Mouse (Mus musculus) intestine, embryonic 15.5 days (tissue): Measurements from ENCODE around the gene Zfp229. TPM values are rescaled to one million over a fixed set of nuclear protein-coding genes. Genes with fewer than 3 reads are reported as not detected.
A peak's percentile ranks its signal among the peaks of the same experiment; 100 is the strongest.
"Not testable (repeated sequence)": the region's sequence is repeated elsewhere in the genome, so short reads cannot be mapped to it uniquely, and the experiment has no call there.

Experiments used
- ATAC-seq: fragments of 200-750 bp; cut with Nextera tagmentation; 2 replicates; pipeline ENCODE4 v1.8.0; 2017; ENCODE audit warnings: moderate TSS enrichment, moderate library complexity
- H3K27ac ChIP-seq: fragments of 300-500 bp; sonication (generic); 2 replicates; pipeline ENCODE4 v1.5.1; 2015; ENCODE audit warnings: mild to moderate bottlenecking, inconsistent platforms
- H3K27me3 ChIP-seq: fragments of 300-500 bp; sonication (generic); replicated peaks from 2 replicates; pipeline ENCODE4 v1.6.1; 2015; ENCODE audit warnings: inconsistent platforms
- H3K36me3 ChIP-seq: fragments of 300-500 bp; sonication (generic); 2 replicates; pipeline ENCODE4 v1.6.1; 2015; ENCODE audit warnings: inconsistent platforms
- H3K4me1 ChIP-seq: fragments of 300-500 bp; sonication (generic); replicated peaks from 2 replicates; pipeline ENCODE4 v1.6.1; 2015; ENCODE audit warnings: inconsistent platforms
- H3K4me2 ChIP-seq: fragments of 300-500 bp; sonication (generic); replicated peaks from 2 replicates; pipeline ENCODE4 v1.6.1; 2015; ENCODE audit warnings: mild to moderate bottlenecking, inconsistent platforms
- H3K4me3 ChIP-seq: fragments of 300-500 bp; sonication (generic); replicated peaks from 2 replicates; pipeline ENCODE4 v1.5.1; 2015; ENCODE audit warnings: inconsistent platforms
- H3K9ac ChIP-seq: fragments of 300-500 bp; sonication (generic); 2 replicates; pipeline ENCODE4 v1.6.1; 2015; ENCODE audit warnings: inconsistent platforms
- H3K9me3 ChIP-seq: fragments of 300-500 bp; sonication (generic); 2 replicates; pipeline ENCODE4 v1.6.1; 2016; ENCODE audit warnings: inconsistent platforms
- WGBS: fragments of 180-500 bp; shearing (Covaris S2); methylation state at CpG from one replicate; pipeline ENCODE4 v1.1.7; 2015; 5-methylcytosine and 5-hydroxymethylcytosine counted together
- polyA plus RNA-seq: library from polyadenylated mRNA; unstranded; fragments of >200 nt; fragmentation: Nextera tagmentation; extraction: Ambion mirVana; gene quantifications from 2 replicates; pipeline ENCODE4 v1.2.1, GENCODE M21; 2015

The Zfp229 gene
- polyA plus RNA-seq, 1 experiment from 2014 or later: 4.3 TPM

DNA sequence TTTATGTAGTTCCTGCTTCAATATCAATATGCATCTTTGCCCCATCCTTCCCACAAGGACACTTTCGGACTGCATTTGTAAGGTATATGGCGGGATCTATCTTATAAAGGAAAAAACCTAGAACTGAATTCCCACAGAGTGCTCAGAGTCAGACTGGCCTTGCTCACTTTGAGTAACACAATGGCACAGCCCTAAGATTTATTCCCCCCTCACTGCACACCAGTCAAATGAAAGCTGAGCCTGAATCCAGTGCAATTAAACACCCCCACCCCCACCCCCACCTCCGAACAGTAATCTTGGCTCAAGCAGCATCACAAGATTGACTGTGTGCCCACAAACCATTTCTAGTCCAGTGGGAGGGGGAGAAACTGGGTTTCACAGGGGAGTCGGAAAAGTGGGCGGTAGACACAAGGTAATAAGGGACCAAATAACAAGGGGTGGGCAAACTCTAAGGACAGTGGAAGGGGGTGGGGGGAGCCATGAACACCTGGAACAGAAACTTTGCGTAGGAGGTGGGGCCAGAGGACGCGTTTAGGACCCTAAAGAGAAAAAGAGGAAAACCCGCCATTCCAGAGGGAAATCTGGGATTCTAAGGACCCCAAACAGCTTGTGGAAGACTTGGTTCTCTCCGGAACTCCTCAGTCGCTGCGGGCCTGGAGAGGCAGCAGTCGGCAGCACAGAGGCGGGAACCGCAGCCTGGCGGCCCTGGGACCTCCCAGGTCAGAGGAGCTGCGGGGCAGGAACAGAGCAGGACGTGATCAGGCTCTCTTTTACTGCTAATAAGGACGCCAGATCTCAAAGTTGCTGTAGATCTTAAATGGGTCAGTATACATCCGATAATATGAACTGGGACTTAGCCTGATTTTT, 23.0 kb downstream of the Zfp229 start:
- no peak overlapping the region for H3K27ac ChIP-seq
- H3K4me2 ChIP-seq: peak overlapping the region; percentile 67
- H3K27me3 ChIP-seq: no peaks in the 10 kb centered on the region
- peak; percentile 73 for ATAC-seq
- no peaks in the 10 kb centered on the region for H3K9me3 ChIP-seq
- peak overlapping the region; percentile 30 for H3K4me3 ChIP-seq
- WGBS: 13% methylated on average over 20 of the region's 20 CpGs
- H3K4me1 ChIP-seq: no peaks in the 10 kb centered on the region
- no peaks in the 10 kb centered on the region for H3K36me3 ChIP-seq
- H3K9ac ChIP-seq: peak overlapping the region; percentile 41

DNA sequence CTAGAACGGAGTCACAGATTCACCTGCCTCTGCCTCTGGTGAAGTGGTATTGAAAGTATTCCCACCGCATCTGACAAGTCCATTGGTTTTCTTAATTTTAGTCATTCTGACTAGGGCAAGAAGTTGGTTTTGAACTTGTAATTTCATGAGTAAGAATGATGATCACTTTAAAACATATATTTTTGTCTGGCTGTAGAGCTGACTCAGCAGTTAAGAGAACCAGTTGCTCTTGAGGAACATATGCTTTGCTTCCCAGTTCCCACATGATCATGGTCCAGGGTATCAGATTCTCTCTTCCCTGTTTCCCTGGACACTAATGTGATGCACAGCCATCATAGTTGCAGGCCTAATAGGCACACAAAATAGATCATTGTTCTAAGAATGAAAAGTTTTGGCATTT, 39.7 kb downstream of the Zfp229 start:
- ATAC-seq: no peak
- Histone ChIP-seq H3K9ac (no peak overlapping the region), H3K4me2 (no peak overlapping the region), H3K27ac (no peak overlapping the region), H3K4me3 (no peak overlapping the region), H3K9me3 (no peaks in the 10 kb centered on the region), H3K4me1 (no peaks in the 10 kb centered on the region), H3K27me3 (no peaks in the 10 kb centered on the region), H3K36me3 (no peaks in the 10 kb centered on the region)
- 85% methylated on average over 2 of the region's 2 CpGs for WGBS

DNA sequence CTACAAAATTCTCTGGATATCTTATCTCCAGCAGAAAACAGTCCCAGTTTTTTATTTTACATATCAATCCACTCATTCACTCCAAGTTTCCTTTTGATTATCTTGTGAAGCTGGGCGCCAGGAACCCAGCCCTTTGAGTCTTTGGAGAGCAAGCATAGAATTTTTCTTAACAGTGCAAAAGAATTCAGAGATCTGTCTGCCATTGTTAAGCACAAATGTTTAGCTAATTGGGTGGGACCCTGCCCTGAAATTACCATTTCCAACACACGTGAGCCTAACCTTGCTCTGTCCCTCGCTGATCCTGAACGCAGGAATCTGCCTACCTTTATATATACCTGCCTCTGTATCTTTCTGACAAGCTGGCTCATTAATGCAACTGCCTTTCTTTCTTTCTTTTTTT, 61.7 kb downstream of the Zfp229 start:
- no peaks in the 10 kb centered on the region for H3K4me1 ChIP-seq
- no peak overlapping the region for H3K4me3 ChIP-seq
- ATAC-seq: no peak
- H3K27ac ChIP-seq: no peak overlapping the region
- no peaks in the 10 kb centered on the region for H3K9me3 ChIP-seq
- H3K4me2 ChIP-seq: no peak overlapping the region
- no peak overlapping the region for H3K9ac ChIP-seq
- H3K36me3 ChIP-seq: no peaks in the 10 kb centered on the region
- H3K27me3 ChIP-seq: no peaks in the 10 kb centered on the region
- 84% methylated on average over 4 of the region's 4 CpGs for WGBS

DNA sequence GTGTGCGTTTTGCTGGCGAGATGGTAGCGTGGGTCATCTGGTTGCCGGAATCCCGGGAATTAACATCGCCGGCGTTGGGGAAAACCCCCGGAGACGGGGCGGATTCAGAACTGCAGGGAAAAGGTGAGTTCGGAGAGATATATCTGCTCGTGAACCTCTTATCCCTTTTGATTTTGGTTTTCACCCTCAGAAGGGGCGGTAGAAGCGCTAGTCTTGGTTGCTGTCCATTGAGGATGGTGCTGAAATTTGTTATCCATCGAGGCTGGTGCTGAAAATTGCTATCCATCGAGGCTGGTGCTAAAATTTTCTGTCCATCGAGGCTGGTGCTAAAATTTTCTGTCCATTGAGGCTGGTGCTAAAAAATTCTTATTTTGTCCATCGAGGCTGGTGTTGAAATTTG, 70.8 kb downstream of the Zfp229 start:
- not testable (repeated sequence) for H3K27ac ChIP-seq, ATAC-seq, H3K9me3 ChIP-seq, H3K27me3 ChIP-seq, H3K4me2 ChIP-seq, H3K36me3 ChIP-seq, H3K4me1 ChIP-seq, H3K4me3 ChIP-seq, H3K9ac ChIP-seq
- 43% methylated on average over 19 of the region's 19 CpGs for WGBS

Other genes with a start within 250 kb of the Zfp229 start
- gene Zfp53, start 241.8 kb upstream of the Zfp229 start, polyA plus RNA-seq: 12.2 and 14.5 TPM in 2 replicates
- 4.0 and 4.3 TPM in 2 replicates for gene Zfp52, start 195.3 kb upstream of the Zfp229 start, polyA plus RNA-seq
- gene Zfp948, start 163.8 kb upstream of the Zfp229 start, polyA plus RNA-seq: 17.0 and 17.7 TPM in 2 replicates
- gene Zfp983, start 80.2 kb upstream of the Zfp229 start, polyA plus RNA-seq: 3.7 and 4.1 TPM in 2 replicates
- gene Gm10226, start 38.9 kb upstream of the Zfp229 start, polyA plus RNA-seq: 6.3 and 8.4 TPM in 2 replicates
- 7.7 and 8.6 TPM in 2 replicates for gene Zfp760, start 23.1 kb upstream of the Zfp229 start, polyA plus RNA-seq
- gene Zfp820, start 115.0 kb downstream of the Zfp229 start, polyA plus RNA-seq: 5.0 and 7.5 TPM in 2 replicates
- gene Zfp995, start 179.1 kb downstream of the Zfp229 start, polyA plus RNA-seq: 8.8 and 9.5 TPM in 2 replicates
- 20.8 and 22.9 TPM in 2 replicates for gene Zfp942, start 231.7 kb downstream of the Zfp229 start, polyA plus RNA-seq
- 14.4 and 16.8 TPM in 2 replicates for gene Zfp943, start 231.8 kb downstream of the Zfp229 start, polyA plus RNA-seq